Mouse (Mus musculus) natural killer cell, adult 2 months (primary cell): ENCODE measurements around the gene Lrch1.

ENCODE experiments used
- DNase-seq, 2 experiments: peaks; one replicate each; pipeline ENCODE4 v3.0.0; 2022; ENCODE audit warnings: low spot score in 2 of 2

Lrch1 gene

DNA sequence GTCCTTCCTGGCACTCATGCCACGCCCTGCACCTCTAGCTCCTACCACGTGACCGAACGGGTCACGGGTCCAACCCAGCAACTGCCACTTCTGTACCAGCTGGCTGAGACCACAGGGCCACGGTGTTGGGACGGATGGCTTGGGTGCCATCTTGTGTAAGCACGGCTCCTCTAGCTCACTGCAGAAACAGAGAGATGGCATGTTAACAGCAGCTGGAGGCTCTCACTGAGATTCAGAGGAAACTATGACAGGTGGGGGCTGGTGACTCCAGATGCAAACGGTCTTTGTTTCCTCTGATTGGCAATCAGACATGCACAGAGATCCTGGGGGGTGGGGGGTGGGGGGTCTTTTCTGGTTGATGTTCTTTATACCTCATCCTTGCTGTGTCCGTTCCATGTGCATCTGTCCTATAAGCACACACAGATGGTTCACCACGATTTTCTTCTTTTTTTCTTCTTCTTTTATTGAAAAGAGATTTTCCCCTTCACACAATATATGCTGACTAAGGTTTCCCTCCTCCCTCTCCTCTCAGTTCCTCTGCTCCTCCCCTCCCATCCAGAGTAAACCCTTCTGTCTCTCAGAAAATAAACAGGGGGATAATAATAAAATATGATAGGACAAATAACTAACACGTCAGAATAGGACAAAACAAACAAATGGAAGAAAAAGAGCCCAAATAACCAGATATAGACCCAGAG, 25.5 kb downstream of the Lrch1 start:
- DNase-seq = peak in 1 of 2 experiments; percentile 78

DNA sequence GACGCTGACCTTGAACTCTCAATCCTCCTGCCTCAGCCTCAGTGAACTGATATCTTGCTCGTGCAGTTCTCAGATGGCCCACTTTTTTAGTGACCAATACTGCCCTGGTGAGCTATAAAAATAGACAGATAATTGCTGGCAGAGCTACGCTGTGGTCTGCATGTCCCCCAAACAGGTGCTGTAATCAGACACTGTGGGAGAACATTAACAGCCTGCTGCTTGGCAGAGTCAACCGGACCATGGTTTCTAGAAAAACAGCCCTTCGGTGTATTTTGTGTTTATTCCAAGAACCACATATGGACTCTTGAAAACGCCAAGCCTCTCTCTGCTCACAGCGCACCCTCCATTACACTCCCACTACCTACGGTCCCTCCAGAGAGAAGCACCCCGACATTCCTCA, 26.2 kb downstream of the Lrch1 start:
- DNase-seq = no peak

GRCm38 (mm10) chr14:74919132-74919531, 28.5 kb downstream of the Lrch1 start:
- peak in 1 of 2 experiments; percentile 41 for DNase-seq

GRCm38 (mm10) chr14:74918521-74919103, 29.1 kb downstream of the Lrch1 start:
- peak; percentile 49 to 61 for DNase-seq

- DNase-seq = no peak
These were observed 30.1 kb downstream of the Lrch1 start for GRCm38 (mm10) chr14:74917504-74918124.

DNA sequence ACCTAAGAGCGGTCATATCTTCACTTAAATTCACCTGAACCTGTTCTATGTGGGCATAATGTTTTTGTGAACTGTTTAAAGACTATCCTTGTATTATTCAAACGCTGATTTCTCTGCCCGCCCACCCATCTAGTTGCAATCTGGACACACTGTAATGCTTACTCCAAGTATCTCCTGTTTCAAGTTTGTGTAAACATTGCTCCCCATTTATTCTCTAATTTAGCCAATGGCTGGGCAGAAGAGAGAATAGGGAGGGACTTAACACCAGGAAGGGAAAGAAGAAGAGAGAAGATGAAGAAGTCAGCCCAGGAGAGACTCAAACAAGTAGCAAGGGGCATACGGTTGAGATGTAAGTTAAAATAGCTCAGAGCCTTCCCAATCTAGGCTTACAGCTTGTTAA, 31.0 kb downstream of the Lrch1 start:
- DNase-seq = no peak

DNA sequence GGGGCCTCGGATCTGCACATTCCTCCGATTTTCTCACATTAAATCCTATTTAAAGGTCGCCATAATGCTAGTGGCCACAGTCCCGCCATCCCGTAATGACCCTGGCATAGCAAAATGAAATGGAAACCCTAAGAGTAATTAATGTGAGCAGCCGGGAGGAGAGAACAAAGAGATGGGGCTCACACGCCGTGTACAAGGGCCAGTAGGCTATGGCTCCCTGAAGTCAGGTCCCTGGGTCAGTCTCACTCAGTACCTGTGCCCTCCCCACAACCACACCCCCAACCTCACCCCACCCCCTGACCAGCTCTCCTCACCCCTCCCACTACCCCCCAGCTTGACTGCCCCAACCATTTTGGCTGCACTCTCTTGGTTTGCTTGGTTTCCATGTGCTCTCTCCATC, 31.6 kb downstream of the Lrch1 start:
- DNase-seq = no peak

GRCm38 (mm10) chr14:74915658-74916057, 32.0 kb downstream of the Lrch1 start:
- DNase-seq = no peak

DNA sequence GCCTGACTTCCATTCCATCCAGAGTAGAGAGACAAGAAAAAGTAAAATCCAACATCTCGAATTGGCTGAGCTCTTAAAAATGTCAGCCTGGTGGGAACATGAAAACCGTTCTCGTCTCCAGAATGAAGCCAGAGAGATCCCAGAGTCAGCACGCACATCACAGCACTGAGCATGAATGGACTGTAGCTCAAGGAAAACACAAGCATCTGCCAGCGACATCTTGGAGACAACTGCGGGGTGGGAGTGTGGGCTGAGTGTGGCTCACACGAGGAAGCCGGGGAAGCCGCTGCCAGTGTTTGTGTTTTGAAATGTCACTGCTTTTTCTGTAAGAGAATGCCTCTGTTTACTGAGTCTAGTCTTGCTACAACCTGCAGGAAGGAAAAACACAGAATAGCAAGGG, 32.7 kb downstream of the Lrch1 start:
- DNase-seq = no peak

GRCm38 (mm10) chr14:74913381-74914230, 34.1 kb downstream of the Lrch1 start:
- no peak for DNase-seq

DNA sequence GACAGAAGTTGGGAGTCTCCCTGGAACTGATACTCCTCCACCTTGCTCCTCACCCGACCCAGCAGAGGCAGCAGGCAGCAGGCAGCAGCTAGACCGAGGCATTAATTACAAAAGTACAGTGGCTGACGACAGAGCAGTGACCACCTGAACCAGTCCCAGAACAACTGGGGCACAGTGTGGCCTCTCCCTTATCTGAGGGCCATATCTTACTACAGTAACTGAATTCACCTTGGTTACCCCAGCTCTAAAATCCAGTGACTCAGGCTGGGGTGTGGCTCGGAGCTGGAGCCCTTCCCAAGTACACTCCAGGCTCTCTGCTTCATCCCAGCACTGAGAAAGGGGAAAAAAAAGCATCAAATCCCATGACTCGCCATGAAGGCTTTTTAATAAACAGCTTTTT, 37.3 kb downstream of the Lrch1 start:
- DNase-seq = no peak

GRCm38 (mm10) chr14:74909021-74909420, 38.7 kb downstream of the Lrch1 start:
- DNase-seq = peak in 1 of 2 experiments; percentile 53

GRCm38 (mm10) chr14:74908250-74908649, 39.4 kb downstream of the Lrch1 start:
- peak in 1 of 2 experiments; percentile 70 for DNase-seq

DNA sequence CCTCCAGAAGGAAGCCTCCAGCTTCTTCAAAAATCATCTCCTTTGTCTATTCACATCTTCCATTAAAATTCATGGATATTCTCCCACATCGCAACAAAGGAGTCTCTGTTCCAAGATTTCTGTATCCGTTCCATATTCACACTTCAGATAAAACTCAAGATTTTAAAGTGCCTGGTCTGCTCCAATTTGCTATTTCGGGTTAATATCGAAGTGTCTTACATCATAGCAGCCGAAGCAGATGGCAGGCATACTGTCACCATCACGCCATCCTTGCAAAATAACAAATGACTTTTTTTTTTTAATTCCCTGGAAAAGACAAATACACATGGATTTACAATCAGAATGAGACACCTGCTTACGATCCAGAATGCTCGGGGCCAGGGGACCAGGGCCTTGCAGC, 40.0 kb downstream of the Lrch1 start:
- no peak for DNase-seq

DNA sequence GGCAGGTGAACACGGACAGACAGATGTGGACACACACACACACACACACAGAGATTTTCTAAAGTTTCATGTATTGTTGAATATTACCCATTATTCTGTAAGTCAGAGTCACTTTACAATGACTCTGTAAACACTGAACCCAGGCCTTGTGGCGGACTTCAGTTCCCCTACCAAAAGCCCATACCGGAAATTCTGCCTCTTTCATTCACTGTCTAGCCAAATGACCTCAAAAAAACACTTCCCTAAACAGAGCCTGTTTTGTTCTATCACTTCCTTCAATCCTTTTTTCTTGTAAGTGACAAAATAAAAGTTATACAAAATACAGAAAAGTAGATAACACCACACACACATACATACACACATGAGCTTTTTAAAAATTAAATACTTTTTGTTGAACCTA, 41.7 kb downstream of the Lrch1 start:
- peak in 1 of 2 experiments; percentile 58 for DNase-seq

DNA sequence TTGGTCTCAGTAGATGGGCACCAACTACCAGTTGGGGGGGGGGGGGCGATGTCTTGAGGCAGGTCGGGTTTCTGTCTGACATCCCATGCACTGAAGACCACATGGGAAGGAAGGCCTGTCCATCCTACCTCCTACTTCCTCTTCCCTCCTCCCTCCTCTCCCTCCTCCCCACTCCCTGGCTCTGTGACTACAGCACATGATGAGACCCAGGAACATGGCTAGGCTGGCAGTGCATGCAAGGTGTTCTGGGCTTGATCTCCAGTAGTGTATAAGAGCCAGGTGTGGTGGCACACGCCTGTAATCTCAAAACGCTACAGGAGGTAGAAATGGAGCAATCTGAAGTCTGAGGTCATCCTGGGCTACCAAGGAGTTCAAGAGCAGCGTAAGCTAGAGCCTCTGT, 43.2 kb downstream of the Lrch1 start:
- no peak for DNase-seq

- DNase-seq = no peak
These were observed 44.6 kb downstream of the Lrch1 start for GRCm38 (mm10) chr14:74903047-74903446.

DNA sequence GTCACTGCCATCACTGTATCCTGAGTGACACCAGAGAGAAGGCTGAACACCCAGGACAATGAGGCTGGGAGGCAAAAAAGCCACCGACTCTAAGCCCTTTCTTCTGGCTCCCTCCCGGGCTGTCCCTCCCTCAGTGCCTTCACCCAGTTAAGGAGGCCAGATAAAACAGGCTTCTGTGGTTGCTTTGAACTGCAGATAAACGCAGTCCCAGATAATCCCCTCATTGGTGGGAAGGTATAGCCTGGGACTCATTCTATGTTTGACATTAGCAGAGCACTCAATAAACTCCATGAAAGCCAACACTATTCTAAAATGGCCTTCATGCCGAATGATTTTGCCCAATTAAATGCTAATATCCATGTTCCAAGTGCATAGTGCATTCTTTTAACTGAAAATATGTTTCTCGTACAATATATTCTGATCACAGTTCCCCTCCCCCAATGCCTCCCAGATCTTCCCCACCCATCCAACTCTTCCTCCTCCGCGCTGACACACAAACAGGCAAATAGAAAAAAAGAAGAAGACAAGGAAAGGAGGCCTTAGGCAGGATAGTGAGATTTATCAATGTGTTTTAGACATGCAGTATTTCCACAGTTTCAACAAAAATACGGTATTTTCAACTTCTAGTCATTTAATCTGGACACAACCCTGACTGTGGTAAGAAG, 46.8 kb downstream of the Lrch1 start:
- DNase-seq = no peak

DNA sequence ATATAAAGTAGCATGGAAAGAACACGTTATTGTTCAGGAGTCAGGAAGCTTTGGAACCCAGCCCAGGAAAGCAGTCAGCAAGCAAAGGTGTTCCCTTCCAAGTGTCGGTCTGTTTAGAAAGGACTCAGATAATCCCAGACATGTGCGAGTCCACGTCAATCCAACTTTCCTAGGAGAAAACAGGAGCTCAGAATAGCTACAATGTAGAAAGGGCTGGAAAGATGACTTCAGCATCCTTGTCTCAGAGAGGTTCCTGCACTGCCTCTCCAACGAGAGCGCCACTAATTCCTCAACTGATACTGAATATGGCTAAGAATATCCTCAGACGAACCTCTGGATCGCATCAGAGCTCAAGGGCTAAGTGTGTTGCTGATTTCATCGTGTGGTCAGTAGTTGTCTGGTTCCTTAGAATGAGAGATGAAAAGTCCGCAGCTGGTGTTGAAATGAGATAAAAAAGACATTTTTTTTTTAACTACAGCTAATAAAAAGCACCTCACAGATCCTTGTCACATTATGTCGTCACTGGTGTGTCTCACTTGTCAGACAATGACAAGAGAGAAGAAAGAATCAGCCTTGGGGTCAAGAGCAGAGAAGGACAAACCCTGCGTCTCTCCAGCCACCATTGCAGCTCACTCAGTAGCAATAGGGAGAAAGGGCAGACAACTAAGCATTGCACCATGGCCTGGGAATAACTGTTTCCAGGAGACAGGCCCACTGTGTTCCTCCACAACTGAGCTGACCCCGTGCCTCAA, 47.5 kb downstream of the Lrch1 start:
- no peak for DNase-seq

DNA sequence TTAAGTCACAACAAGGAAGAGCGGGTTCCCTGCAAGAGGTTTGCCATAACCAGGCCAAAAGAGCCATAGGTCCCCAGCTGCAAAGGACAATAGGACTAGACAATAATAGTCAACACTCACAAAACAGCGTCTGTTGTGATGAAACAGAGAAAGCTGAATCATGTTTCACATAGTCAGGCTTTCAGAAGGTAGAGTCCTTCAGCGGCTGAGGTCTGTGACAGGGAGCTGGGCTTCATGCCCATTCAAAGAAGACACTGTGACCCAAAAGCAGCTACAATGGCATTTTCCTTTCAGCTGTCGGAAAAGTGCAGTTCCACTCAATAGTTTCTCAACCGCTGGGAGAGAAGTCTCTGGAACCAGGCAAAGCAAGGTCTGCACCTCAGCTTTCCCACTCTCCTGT, 48.7 kb downstream of the Lrch1 start:
- DNase-seq = no peak

DNA sequence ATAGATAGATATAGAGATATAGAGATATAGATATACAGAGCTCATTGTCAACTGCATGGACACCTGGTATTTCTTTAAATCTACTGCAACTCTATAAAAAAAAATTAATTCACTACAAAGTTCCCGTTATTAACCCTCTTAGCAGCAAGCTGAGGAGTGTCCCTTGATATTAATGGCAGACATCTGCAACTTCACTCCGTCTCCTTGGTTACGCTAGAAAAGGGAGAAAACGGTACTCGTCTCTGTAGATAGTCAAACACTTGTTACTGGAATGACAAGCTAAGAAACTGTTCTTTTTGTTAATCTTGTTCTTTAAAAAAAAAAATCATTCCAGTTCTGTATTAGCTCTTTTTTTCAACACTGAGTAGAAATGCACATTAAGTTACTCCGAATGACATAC, 54.0 kb downstream of the Lrch1 start:
- no peak for DNase-seq
